Mouse (Mus musculus): ENCODE data around the gene Smg5. TPM values are rescaled to one million over a fixed set of nuclear protein-coding genes. Genes with fewer than 3 reads are reported as not detected.
"Not testable (repeated sequence)": the region's sequence is repeated elsewhere in the genome, so short reads cannot be mapped to it uniquely, and the experiment has no call there.

Smg5 gene
- polyA plus RNA-seq, 1 experiment from 2014 or later: 42.0 TPM

DNA sequence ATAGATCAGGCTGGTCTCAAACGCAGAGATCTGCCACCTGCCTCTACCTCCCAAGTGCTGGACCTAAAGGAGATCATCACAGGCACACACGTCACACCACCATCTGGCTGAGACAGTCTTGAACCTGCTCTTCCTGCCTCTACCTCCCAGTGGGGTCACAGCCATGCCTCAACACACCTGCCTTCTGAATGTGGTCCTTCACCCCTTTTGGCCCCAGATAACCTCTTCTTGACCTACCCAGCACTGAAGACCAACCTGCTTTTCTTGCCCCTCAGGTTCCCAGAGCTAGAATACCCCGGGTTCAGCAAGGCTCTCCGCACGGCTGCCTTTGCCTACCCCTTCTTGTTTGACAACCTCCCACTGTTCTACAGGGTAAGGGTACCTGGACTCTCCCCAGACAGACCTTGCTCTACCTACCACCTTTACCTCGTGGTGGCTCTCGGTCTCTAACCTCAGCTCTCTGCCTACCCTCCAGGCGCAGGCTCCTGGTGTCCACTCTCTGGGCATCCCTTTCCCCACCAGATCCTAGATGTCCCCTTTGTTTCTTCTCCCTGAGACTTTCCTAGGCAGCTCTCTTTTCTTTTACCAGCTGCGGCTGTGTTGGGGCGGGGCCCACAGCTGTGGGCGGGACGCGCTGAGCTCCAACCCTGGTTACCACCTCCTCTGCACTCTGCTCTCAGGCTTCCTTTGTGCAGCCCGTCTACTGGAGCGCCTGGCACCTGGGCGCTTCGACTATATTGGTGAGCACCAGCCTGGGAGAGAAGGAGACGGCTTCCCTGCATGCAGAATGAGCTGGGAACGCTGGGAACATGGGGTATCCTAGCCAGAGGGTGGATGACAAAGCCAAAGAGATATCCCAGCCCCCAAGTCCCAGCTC is 39.9 kb downstream of the Smg5 start:
- H3K4me1 ChIP-seq (replicated peaks; ENCODE audit: control insufficient read depth, insufficient read depth, low read length); H3K27me3 ChIP-seq (ENCODE audit: control insufficient read depth, insufficient read depth, low read length); H3K4me3 ChIP-seq (ENCODE audit: low read depth, low read length); H3K36me3 ChIP-seq (ENCODE audit: control insufficient read depth, insufficient read depth, low read length); H3K9me3 ChIP-seq (ENCODE audit: control insufficient read depth, low read length): not testable (repeated sequence)
- 10% methylated on average over 16 of the region's 19 CpGs for WGBS
- peak overlapping the region; percentile 11 for H3K4me2 ChIP-seq (replicated peaks; ENCODE audit: low read depth, low read length)
- H3K27ac ChIP-seq (ENCODE audit: low read depth, low read length): 0 out of 2 replicates have a peak overlapping the region, but pooled peaks have one; percentile 51
- ATAC-seq (ENCODE audit: low FRiP score) (peak; percentile 90), DNase-seq (ENCODE audit: low spot score) (peak; percentile 67)
- H3K9ac ChIP-seq (ENCODE audit: low read depth, low read length): peak overlapping the region; percentile 37; the same call in 1 of the 2 replicates

DNA sequence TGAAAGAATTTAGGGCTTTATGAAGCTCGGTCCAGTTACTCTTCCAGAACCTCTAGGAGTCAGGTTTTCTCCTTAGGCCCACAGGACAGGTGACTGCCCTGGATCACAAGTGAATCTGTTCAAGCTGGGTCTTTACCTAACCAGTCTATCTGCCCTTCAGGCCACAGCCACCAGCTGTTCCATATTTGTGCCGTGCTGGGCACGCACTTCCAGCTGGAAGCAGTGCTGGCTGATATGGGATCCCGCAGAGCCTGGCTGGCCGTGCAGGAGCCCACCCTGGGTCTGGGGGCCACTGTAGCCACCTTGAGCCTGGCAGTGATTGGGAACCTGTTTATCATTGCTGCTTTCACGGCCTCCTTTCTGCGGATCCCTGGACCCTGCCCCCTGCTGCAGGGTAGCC is 40.6 kb downstream of the Smg5 start:
- WGBS: 16% methylated on average over 5 of the region's 7 CpGs
- H3K27ac ChIP-seq (ENCODE audit: low read depth, low read length): 0 out of 2 replicates have a peak overlapping the region, but pooled peaks have one; percentile 51
- DNase-seq (ENCODE audit: low spot score); H3K4me3 ChIP-seq (ENCODE audit: low read depth, low read length); H3K9ac ChIP-seq (ENCODE audit: low read depth, low read length); H3K36me3 ChIP-seq (ENCODE audit: control insufficient read depth, insufficient read depth, low read length); H3K4me2 ChIP-seq (replicated peaks; ENCODE audit: low read depth, low read length); H3K27me3 ChIP-seq (ENCODE audit: control insufficient read depth, insufficient read depth, low read length); H3K4me1 ChIP-seq (replicated peaks; ENCODE audit: control insufficient read depth, insufficient read depth, low read length); H3K9me3 ChIP-seq (ENCODE audit: control insufficient read depth, low read length): not testable (repeated sequence)
- 0 out of 2 replicates have a peak, but pooled peaks have one; percentile 28 for ATAC-seq (ENCODE audit: low FRiP score)

GRCm38 (mm10) chr3:88378599-88378998 is 42.5 kb downstream of the Smg5 start, which contains the start of gene Bglap2:
Bglap2 (minus strand) TSS chr3:88378699.
- not testable (repeated sequence) for H3K4me1 ChIP-seq (replicated peaks; ENCODE audit: control insufficient read depth, insufficient read depth, low read length); H3K9me3 ChIP-seq (ENCODE audit: control insufficient read depth, low read length); H3K27ac ChIP-seq (ENCODE audit: low read depth, low read length); H3K4me3 ChIP-seq (ENCODE audit: low read depth, low read length); H3K27me3 ChIP-seq (ENCODE audit: control insufficient read depth, insufficient read depth, low read length); DNase-seq (ENCODE audit: low spot score); H3K9ac ChIP-seq (ENCODE audit: low read depth, low read length); H3K4me2 ChIP-seq (replicated peaks; ENCODE audit: low read depth, low read length); H3K36me3 ChIP-seq (ENCODE audit: control insufficient read depth, insufficient read depth, low read length); ATAC-seq (ENCODE audit: low FRiP score)
- 79% methylated on average over 4 of the region's 5 CpGs for WGBS

DNA sequence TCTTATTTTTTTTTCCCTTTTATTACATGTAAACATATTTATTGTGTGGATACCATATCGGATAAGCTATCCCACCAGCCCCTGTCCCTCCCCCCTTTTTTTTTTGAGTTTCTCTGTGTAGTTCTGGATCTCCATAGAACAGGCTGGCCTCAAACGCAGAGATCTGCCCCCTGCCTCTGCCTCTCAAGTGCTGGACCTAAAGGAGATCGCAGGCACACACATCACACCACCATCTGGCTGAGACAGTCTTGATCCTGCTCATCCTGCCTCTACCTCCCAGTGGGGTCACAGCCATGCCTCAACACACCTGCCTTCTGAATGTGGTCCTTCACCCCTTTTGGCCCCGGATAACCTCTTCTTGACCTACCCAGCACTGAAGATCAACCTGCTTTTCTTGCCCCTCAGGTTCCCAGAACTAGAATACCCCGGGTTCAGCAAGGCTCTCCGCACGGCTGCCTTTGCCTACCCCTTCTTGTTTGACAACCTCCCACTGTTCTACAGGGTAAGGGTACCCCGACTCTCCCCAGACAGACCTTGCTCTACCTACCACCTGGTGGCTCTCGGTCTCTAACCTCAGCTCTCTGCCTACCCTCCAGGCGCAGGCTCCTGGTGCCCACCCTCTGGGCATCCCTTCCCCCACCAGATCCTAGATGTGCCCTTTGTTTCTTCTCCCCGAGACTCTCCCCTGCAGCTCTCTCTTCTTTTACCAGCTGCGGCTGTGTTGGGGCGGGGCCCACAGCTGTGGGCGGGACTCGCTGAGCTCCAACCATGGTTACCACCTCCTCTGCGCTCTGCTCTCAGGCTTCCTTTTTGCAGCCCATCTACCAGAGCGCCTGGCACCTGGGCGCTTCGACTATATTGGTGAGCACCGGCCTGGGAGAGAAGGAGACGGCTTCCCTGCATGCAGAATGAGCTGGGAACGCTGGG is 45.6 kb downstream of the Smg5 start:
- Histone ChIP-seq H3K4me3 (ENCODE audit: low read depth, low read length) (0 out of 2 replicates have a peak overlapping the region, but pooled peaks have one; percentile 16), H3K4me2 (replicated peaks; ENCODE audit: low read depth, low read length) (peak overlapping the region; percentile 35), H3K9ac (ENCODE audit: low read depth, low read length) (peak overlapping the region; percentile 34)
- DNase-seq (ENCODE audit: low spot score) (peak; percentile 79), ATAC-seq (ENCODE audit: low FRiP score) (peak; percentile 91)
- H3K9me3 ChIP-seq (ENCODE audit: control insufficient read depth, low read length); H3K27ac ChIP-seq (ENCODE audit: low read depth, low read length); H3K27me3 ChIP-seq (ENCODE audit: control insufficient read depth, insufficient read depth, low read length); H3K4me1 ChIP-seq (replicated peaks; ENCODE audit: control insufficient read depth, insufficient read depth, low read length); H3K36me3 ChIP-seq (ENCODE audit: control insufficient read depth, insufficient read depth, low read length): not testable (repeated sequence)
- 7% methylated on average over 17 of the region's 22 CpGs for WGBS

DNA sequence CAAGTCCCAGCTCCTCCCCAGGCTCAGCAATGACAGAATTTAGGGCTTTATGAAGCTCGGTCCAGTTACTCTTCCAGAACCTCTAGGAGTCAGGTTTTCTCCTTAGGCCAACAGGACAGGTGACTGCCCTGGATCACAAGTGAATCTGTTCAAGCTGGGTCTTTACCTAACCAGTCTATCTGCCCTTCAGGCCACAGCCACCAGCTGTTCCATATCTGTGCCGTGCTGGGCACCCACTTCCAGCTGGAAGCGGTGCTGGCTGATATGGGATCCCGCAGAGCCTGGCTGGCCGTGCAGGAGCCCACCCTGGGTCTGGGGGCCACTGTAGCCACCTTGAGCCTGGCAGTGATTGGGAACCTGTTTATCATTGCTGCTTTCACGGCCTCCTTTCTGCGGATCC is 46.3 kb downstream of the Smg5 start:
- H3K27ac ChIP-seq (ENCODE audit: low read depth, low read length); H3K36me3 ChIP-seq (ENCODE audit: control insufficient read depth, insufficient read depth, low read length); H3K4me3 ChIP-seq (ENCODE audit: low read depth, low read length); H3K4me1 ChIP-seq (replicated peaks; ENCODE audit: control insufficient read depth, insufficient read depth, low read length); H3K4me2 ChIP-seq (replicated peaks; ENCODE audit: low read depth, low read length); H3K9me3 ChIP-seq (ENCODE audit: control insufficient read depth, low read length); DNase-seq (ENCODE audit: low spot score); H3K9ac ChIP-seq (ENCODE audit: low read depth, low read length); H3K27me3 ChIP-seq (ENCODE audit: control insufficient read depth, insufficient read depth, low read length): not testable (repeated sequence)
- ATAC-seq (ENCODE audit: low FRiP score): 0 out of 2 replicates have a peak, but pooled peaks have one; percentile 26
- WGBS: 36% methylated on average over 1 of the region's 7 CpGs

DNA sequence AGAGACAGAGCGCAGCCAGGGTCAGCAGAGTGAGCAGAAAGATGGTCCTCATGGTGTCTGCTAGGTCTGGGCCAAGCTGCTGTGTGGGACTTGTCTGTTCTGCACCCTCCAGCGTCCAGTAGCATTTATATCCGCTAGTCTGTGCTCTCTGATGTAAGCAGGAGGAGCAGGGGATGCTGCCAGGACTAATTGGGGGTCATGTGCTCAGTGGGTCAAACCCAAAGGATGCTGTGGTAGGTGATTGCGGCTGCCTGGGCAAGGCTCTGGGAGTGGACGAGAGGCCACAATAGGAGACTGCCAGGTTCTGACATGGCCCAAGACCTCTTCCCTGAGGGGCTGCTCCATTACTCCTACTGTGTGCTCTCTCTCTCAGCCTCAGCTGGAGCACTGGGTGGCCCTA is 48.3 kb downstream of the Smg5 start, which contains the start of gene Bglap:
Gene Bglap, minus strand, starts transcription at position 101 of the 400 bp plus-strand sequence.
- DNase-seq (ENCODE audit: low spot score): no peak
- Histone ChIP-seq H3K4me2 (replicated peaks; ENCODE audit: low read depth, low read length) (no peak within 1 kb of the TSS), H3K9me3 (ENCODE audit: control insufficient read depth, low read length) (no peaks in the 10 kb centered on the region), H3K9ac (ENCODE audit: low read depth, low read length) (no peak within 1 kb of the TSS), H3K4me1 (replicated peaks; ENCODE audit: control insufficient read depth, insufficient read depth, low read length) (no peaks in the 10 kb centered on the region), H3K4me3 (ENCODE audit: low read depth, low read length) (no peak within 1 kb of the TSS), H3K36me3 (ENCODE audit: control insufficient read depth, insufficient read depth, low read length) (no peaks in the 10 kb centered on the region), H3K27ac (ENCODE audit: low read depth, low read length) (no peak within 1 kb of the TSS), H3K27me3 (ENCODE audit: control insufficient read depth, insufficient read depth, low read length) (no peaks in the 10 kb centered on the region)
- 84% methylated on average over 5 of the region's 5 CpGs for WGBS
- no peak for ATAC-seq (ENCODE audit: low FRiP score)

DNA sequence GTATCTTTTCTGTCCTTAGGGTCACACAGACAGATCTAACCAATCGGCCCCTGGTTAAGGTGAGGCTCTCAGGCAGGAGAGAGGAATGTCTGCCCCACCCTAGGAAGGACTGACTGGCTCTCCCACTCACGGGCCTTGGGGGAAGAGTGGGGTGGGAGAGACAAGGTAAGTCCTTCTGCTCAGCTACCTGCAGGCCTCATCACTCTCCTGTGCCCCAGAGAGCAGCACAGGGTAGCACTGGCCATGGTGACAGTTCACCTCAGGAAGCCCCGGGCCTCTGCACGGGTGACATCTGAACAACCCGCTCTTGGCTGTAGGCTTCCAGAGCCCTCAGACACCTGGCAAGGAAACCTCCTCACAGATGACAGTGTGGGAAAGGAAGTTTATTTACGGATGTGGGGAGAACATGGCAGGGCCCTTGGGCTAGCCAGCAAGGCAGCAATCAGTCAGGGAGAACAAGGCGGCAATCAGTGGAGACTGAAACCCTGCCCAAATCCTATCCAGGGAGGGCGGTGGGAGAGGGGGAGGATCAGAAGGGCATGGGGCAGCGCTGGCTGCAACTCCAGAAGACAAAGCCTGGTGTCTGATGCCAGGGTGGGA is 57.8 kb downstream of the Smg5 start:
- 92% methylated on average over 9 of the region's 9 CpGs for WGBS
- no peak overlapping the region for H3K4me3 ChIP-seq (ENCODE audit: low read depth, low read length)
- ATAC-seq (ENCODE audit: low FRiP score) (no peak), DNase-seq (ENCODE audit: low spot score) (no peak)
- no peak overlapping the region for H3K9ac ChIP-seq (ENCODE audit: low read depth, low read length)
- no peaks in the 10 kb centered on the region for H3K4me1 ChIP-seq (replicated peaks; ENCODE audit: control insufficient read depth, insufficient read depth, low read length)
- H3K4me2 ChIP-seq (replicated peaks; ENCODE audit: low read depth, low read length): no peak overlapping the region
- H3K27ac ChIP-seq (ENCODE audit: low read depth, low read length): no peak overlapping the region
- no peaks in the 10 kb centered on the region for H3K27me3 ChIP-seq (ENCODE audit: control insufficient read depth, insufficient read depth, low read length)
- H3K9me3 ChIP-seq (ENCODE audit: control insufficient read depth, low read length): no peaks in the 10 kb centered on the region
- no peaks in the 10 kb centered on the region for H3K36me3 ChIP-seq (ENCODE audit: control insufficient read depth, insufficient read depth, low read length)

DNA sequence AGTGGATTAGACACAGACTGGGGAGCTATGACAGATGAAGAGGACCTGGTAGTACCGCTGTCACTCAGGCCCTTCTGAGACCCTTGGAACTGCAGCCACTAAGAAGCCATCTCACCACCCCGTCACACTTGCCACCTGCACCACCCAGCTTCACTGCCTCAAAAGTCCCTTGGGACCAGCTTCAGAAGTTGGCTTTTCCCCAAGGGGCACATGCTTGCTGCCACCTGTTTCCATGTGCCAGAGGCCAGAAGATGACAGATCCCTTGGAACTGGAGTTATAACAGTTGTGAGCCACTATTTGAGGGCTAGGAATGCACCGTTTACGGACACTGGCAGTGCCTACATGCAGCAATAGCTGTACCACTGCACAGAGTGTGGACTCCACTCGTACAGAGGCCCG is 59.2 kb downstream of the Smg5 start:
- no peak for DNase-seq (ENCODE audit: low spot score)
- WGBS: 95% methylated on average over 6 of the region's 6 CpGs
- H3K9me3 ChIP-seq (ENCODE audit: control insufficient read depth, low read length): no peaks in the 10 kb centered on the region
- no peak overlapping the region for H3K27ac ChIP-seq (ENCODE audit: low read depth, low read length)
- H3K4me3 ChIP-seq (ENCODE audit: low read depth, low read length): no peak overlapping the region
- no peaks in the 10 kb centered on the region for H3K36me3 ChIP-seq (ENCODE audit: control insufficient read depth, insufficient read depth, low read length)
- no peaks in the 10 kb centered on the region for H3K4me1 ChIP-seq (replicated peaks; ENCODE audit: control insufficient read depth, insufficient read depth, low read length)
- no peak overlapping the region for H3K9ac ChIP-seq (ENCODE audit: low read depth, low read length)
- no peaks in the 10 kb centered on the region for H3K27me3 ChIP-seq (ENCODE audit: control insufficient read depth, insufficient read depth, low read length)
- ATAC-seq (ENCODE audit: low FRiP score): no peak
- H3K4me2 ChIP-seq (replicated peaks; ENCODE audit: low read depth, low read length): no peak overlapping the region

Data from hindbrain, embryonic 11.5 days (tissue).